Mouse (Mus musculus) erythroblast, embryonic 14.5 days (primary cell): ENCODE data around the gene Engase.

ENCODE experiments used
- GATA1 ChIP-seq: IDR thresholded peaks from 2 replicates; pipeline ENCODE4 v1.6.1; 2012; ENCODE audit warnings: low read length, inconsistent platforms, mixed read lengths
- TAL1 ChIP-seq: IDR thresholded peaks from 3 replicates; pipeline ENCODE4 v1.6.1; 2012; ENCODE audit warnings: low read length, inconsistent platforms, mixed read lengths

GRCm38 (mm10) chr11:118528761-118529160 lies 52.1 kb downstream of the Engase start:
- no peak for TF ChIP-seq TAL1
- no peak for TF ChIP-seq GATA1
